Mouse (Mus musculus) gastrocnemius, postnatal 25 days (tissue): ENCODE results near the gene Proser1. TPM values are rescaled to one million over a fixed set of nuclear protein-coding genes. Genes with fewer than 3 reads are reported as not detected.

ENCODE experiments used
- total RNA-seq, 2 experiments: library from RNA; stranded (reverse); gene quantifications; 1 replicate in 1 of 2; 2 replicates in 1 of 2; pipeline ENCODE4 v1.2.3; 2021

Gene Proser1
- total RNA-seq, 2 experiments from 2014 or later: 6.0 to 6.8 TPM

Other genes with a start within 250 kb of the Proser1 start
- 1 to 10 TPM; 2.7 to 3.2 TPM for gene Nhlrc3, start 334 bp upstream of the Proser1 start, total RNA-seq
- gene Stoml3, start 25.0 kb downstream of the Proser1 start, total RNA-seq: not detected
- gene Frem2, start 193.7 kb downstream of the Proser1 start, total RNA-seq: 1 to 10 TPM; 1.6 to 3.8 TPM